Mouse (Mus musculus) heart, adult 8-10 months (tissue): ENCODE measurements around the gene Arf1. TPM values are rescaled to one million over a fixed set of nuclear protein-coding genes. Genes with fewer than 3 reads are reported as not detected.
"Not testable (repeated sequence)": the region's sequence is repeated elsewhere in the genome, so short reads cannot be mapped to it uniquely, and the experiment has no call there.

Experiments used
- DNase-seq: peaks from one replicate; pipeline ENCODE4 v3.0.0; 2022; ENCODE audit warnings: low spot score
- total RNA-seq, 4 experiments: library from RNA; stranded (reverse); gene quantifications; 2 replicates each; pipeline ENCODE4 v1.2.4; 2022

The Arf1 gene
- total RNA-seq, 4 experiments from 2014 or later: 261 to 279 (median 274) TPM

- DNase-seq: no peak
Measured at GRCm38 (mm10) chr11:59226787-59227603, 1.1 kb downstream of the Arf1 start.

DNA sequence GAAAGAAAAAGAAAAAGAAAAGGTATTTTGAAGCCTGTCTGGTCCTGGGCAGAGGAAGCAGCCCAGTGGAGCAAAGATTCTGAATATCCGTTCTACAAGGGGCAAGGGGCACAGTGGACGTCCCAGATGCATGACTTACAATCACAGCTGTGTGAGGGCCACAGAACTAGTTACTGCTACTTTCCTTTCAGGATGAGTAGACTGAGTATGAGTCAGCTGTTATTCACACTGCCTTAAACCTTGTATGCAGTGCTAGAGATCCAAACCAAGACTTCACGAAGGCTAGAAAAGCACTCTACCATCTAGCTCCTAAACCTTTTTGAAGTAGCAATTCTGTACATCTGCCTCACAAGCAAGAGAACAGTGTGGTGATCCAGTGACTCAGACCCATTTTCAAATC is 1.8 kb downstream of the Arf1 start:
- DNase-seq: no peak

- no peak for DNase-seq
Measured at GRCm38 (mm10) chr11:59225167-59225566, 2.9 kb downstream of the Arf1 start.

GRCm38 (mm10) chr11:59224470-59224869 is 3.6 kb downstream of the Arf1 start:
- DNase-seq: no peak

- DNase-seq: no peak
Measured at GRCm38 (mm10) chr11:59224025-59224424, 4.0 kb downstream of the Arf1 start.

DNA sequence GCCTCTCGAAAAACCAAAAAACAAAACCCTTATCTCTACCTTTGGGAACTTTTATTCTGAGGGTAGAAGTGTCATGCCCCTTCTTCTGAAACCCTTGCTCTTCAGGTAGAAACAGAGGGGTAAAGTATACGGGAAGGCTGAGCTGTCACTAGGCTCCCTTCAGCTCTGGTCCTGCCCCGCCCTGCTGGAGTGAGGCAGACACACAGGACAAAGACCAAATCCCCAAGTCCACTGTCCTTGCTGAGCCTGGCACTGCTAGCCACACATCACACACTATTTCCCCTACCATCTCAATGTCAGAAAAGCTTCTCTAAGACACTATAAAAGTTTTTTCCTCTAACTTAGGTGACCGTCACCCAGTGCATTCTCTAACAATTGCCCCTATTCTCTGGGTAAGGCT is 5.8 kb downstream of the Arf1 start:
- no peak for DNase-seq

DNA sequence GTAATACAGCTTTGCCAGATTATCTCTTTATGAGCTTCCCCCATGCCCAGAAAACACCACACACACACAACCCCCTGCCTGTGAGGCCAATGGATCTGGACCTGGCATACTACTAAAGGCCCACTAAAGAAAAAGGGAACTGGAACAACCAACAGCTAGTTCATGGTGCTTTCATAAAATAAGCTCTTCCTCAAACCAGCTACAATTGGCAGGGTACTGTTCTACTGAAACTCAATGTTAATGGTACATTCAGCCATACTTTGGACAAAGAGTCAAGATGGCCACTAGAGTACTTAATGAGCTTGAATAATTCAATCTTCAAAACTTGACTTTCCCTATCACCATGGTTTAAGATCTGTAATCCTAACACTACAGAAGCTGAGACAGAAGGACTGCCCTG is 6.5 kb downstream of the Arf1 start:
- no peak for DNase-seq

- no peak for DNase-seq
Measured at GRCm38 (mm10) chr11:59219064-59219463, 9.0 kb downstream of the Arf1 start.

GRCm38 (mm10) chr11:59218389-59218998 is 9.6 kb downstream of the Arf1 start:
- no peak for DNase-seq

DNA sequence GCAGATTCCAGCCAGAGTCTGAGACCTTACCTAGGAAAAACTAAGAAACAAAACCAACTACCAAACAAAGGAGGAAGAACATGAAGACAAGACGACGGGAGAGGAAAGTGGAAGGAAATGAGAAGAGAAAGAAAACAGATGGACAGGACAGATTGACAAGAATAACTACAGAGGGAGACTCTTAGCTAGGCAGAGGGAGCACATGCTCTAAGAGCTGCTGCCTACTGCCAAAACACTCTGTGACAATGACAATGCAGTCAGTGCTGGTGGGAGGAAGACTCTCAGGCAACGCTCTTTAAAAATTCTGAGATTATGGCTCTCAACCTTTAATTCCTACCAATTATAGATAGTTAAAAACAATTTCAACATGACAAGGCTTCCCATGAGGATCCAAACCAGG is 11.1 kb downstream of the Arf1 start:
- DNase-seq: no peak

DNA sequence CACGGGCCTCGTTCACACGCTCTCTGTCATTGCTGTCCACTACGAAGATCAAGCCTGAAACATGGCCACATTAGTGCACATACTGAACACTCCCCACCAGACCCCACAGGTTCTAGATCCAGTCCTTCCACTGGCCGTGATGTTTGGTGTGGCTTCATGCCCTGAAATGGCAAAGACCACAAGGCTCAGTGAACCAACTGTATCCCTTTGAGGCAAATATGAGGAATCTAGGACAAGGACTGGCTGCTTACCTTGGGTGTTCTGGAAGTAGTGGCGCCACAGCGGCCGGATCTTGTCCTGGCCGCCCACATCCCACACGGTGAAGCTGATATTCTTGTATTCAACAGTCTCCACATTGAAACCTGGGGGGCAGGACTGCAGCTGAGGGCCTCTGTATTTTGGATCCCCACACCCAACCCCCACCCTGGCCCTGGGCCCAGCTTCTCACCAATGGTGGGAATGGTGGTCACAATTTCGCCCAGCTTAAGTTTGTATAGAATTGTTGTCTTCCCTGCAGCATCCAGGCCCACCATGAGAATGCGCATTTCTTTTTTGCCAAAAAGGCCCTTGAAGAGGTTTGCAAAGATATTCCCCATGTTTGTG is 15.1 kb downstream of the Arf1 start:
- DNase-seq: no peak

DNA sequence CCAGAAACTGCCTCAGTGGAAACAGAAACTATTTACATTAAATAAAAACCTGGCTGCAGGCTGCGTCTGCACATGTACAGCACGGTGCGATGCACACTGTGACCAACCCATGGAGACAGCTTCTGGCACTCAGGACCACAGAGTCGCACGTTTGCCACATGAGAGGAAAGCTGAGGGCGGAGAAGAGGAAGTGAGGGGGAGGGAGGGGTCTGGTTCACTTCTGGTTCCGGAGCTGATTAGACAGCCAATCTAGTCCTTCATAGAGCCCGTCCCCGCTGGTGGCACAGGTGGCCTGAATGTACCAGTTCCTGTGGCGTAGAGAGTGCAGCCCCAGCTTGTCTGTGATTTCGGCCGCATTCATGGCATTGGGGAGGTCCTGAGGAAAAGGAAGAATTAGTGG is 15.8 kb downstream of the Arf1 start:
- not testable (repeated sequence) for DNase-seq

DNA sequence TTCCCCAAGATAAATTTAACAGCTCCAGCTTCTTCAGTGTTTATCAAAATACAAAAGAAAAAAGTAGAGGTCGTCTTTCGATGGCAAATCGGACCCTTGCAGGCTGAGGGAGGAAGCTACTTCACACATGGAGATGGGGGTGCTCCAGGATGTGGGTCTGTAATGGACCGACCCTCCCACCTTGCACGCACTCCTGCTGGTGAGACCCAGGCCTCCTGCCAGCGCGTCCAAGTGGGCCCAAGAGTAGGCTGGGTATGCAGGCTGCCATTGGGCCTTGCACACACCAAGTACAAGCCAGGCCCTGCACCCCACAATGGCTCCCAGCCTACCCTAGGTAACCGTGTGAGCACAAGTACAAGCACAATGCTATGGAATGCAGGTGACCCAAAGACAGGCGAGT is 16.5 kb downstream of the Arf1 start:
- DNase-seq: not testable (repeated sequence)

DNA sequence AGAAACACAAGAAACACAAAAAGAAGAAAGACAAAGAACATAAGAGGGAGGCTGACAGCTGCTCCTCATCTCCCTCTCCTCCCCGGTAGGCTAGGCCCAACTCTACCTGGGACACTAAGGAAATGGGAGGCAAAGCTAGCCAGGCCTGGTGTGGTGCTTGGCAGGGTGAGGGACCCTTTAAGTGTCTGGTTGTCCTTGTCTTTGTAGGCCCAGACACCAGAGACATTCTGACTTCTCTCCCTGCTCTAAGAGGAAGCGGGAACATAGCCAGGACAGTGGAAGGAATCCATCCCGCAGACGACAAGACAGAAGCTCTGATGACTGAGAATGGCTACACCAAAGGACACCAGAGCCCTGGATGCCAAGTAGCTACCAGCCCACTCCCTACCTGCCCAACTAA is 18.1 kb downstream of the Arf1 start:
- DNase-seq: no peak

- no peak for DNase-seq
Measured at GRCm38 (mm10) chr11:59209580-59209979, 18.5 kb downstream of the Arf1 start.

GRCm38 (mm10) chr11:59209003-59209441 is 19.0 kb downstream of the Arf1 start:
- DNase-seq: peak; percentile 57

DNA sequence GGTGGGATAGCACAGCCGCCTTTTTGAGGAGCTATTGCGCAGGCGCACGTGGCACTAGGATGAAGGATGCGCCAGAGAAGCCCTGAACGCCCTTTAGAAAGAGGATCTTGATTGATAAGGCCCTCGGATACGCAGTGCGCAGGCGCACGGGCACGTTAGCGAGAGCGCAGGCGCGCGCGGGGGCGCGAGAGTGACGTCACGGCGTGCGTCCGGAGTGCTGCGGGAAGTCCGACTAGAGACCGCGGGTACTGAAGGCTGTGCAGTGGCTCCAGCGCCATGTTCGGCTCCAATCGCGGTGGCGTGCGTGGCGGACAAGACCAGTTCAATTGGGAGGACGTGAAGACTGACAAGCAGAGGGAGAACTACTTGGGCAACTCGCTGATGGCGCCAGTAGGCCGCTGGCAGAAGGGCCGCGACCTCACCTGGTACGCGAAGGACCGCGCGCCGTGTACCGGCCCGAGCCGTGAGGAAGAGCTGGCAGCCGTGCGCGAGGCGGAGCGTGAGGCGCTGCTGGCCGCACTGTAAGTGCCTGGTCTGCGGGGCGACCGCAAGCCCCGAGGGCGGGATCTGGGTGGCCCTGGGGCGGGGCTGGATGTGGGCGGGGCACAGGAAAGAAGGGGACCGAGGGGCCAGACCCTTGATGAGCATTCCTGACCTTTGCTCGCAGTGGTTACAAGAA is 19.8 kb downstream of the Arf1 start, which contains the start of gene 2310033P09Rik:
TSS of gene 2310033P09Rik (plus strand) at position 169 of the 679 bp plus-strand sequence.
- peak; percentile 91 for DNase-seq

DNA sequence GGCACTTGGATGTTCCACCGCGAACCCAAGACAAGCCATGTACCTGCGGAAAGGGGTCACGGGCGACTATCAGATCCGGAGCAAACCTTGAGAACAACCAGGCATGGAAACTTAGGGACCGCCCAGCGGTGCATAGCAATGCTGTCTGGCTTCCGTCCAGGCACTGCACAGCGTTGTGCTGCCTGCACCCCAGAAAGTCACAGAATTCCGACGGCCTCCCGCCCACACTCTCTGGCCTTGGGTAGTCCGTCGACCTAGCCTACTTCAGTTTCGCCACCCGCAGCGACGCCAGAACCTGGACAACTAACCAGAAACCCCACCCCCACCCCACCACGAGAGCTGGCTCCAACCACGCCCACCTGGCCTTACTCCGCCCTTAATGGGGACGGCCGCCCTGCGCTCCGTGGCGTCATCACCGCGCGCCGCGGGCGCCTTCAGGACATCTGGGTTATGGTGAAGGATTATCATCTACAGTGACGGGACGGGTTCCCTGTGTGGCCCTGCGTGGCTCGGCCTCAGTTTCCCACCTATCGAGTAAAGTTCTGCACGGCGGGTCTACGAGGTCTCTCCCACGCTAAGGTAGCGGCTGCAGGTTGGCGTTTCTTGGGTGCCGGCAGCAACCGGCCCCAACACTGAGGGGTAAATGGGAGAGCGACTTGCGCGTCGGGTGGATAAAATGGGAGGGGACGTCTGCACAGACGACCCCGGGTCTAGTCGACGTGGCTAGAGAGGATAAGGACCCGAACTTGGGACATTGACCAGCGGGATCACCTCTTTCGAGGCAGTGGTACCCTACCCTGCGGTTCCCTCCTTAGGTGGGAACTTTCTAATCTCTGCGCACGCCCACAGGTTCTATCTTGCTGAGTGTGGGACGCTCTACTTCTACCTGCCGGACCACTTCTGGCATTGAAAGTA is 25.7 kb downstream of the Arf1 start, which contains the start of gene Mrpl55:
TSS of gene Mrpl55 (plus strand) at position 406 of the 915 bp plus-strand sequence.
- DNase-seq: peak; percentile 90

GRCm38 (mm10) chr11:59201216-59202002 is 26.7 kb downstream of the Arf1 start:
- DNase-seq: no peak

DNA sequence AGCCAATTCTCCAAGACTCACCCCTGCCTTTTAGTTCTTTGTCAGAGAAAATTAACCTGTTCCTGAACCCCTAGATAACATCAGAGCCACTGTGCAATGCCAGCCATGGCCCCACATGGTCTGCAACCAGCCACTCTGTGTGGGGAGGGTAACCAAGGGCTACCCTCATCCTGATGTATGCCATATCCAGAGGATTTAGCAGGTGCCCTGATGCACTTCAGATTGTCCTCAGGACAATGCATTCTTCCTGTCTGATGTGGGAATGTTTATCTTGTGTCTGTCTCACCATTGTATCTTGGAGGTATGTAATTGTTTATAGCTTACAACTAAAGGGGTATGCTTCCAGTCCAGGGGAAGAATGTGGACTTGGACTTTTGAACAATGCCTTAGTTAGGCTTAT is 31.8 kb downstream of the Arf1 start:
- no peak for DNase-seq
